Mouse (Mus musculus) adrenal gland (tissue): ENCODE results near the gene Zfp280b.
"Not testable (repeated sequence)": the region's sequence is repeated elsewhere in the genome, so short reads cannot be mapped to it uniquely, and the experiment has no call there.

Source experiments
- intact Hi-C: fragments of 180-260 bp; cut with DNase I; formaldehyde crosslinking; loops from one replicate; pipeline ENCODE4 v1.15.1; 2025
- long read RNA-seq, 2 experiments: library from polyadenylated mRNA; unstranded; transcript quantifications; one replicate each; pipeline ENCODE4 v2.0.0; 2020; ENCODE audit warnings: borderline replicate concordance in 1 of 2; ENCODE audit not compliant: insufficient replicate concordance in 1 of 2

The Zfp280b gene
- long read RNA-seq, experiment 1, partial matches to known transcripts, result 0 of 3 reads
- long read RNA-seq, experiment 1, other reads (novel, unspliced or antisense), result 3 of 3 reads
- long read RNA-seq, experiment 2, full-length matches to known transcripts, result 1 of 2 reads
- long read RNA-seq, experiment 2, partial matches to known transcripts, result 0 of 2 reads
- long read RNA-seq, experiment 2, other reads (novel, unspliced or antisense), result 1 of 2 reads

- intact Hi-C loops, result no loop called here
Observed at GRCm38 (mm10) chr10:76032402-76033118, at the start of gene Zfp280b. Gene Zfp280b, plus strand, starts transcription at chr10:76032650.

- intact Hi-C loops, result no loop called here
Observed at GRCm38 (mm10) chr10:75990430-75991042, 41.9 kb upstream of the Zfp280b start.

GRCm38 (mm10) chr10:75993616-75994240 lies 38.7 kb upstream of the Zfp280b start:
- intact Hi-C loops, result no loop called here

- intact Hi-C loops, result not testable (repeated sequence)
Observed at GRCm38 (mm10) chr10:75994531-75995210, 37.8 kb upstream of the Zfp280b start.

GRCm38 (mm10) chr10:75995463-75995862 lies 37.0 kb upstream of the Zfp280b start:
- intact Hi-C loops, result no loop called here

- intact Hi-C loops, result no loop called here
Observed at GRCm38 (mm10) chr10:75996315-75996714, 36.1 kb upstream of the Zfp280b start.

GRCm38 (mm10) chr10:76001160-76001559 lies 31.3 kb upstream of the Zfp280b start:
- intact Hi-C loops, result no loop called here

- intact Hi-C loops, result no loop called here
Observed at GRCm38 (mm10) chr10:76002101-76002521, 30.3 kb upstream of the Zfp280b start.

- intact Hi-C loops, result no loop called here
Observed at GRCm38 (mm10) chr10:76002615-76003014, 29.8 kb upstream of the Zfp280b start.

- intact Hi-C loops, result no loop called here
Observed at GRCm38 (mm10) chr10:76003221-76003620, 29.2 kb upstream of the Zfp280b start.

- intact Hi-C loops, result no loop called here
Observed at GRCm38 (mm10) chr10:76006385-76006784, 26.1 kb upstream of the Zfp280b start.

GRCm38 (mm10) chr10:76009812-76010211 lies 22.6 kb upstream of the Zfp280b start:
- intact Hi-C loops, result no loop called here

GRCm38 (mm10) chr10:76012922-76013321 lies 19.5 kb upstream of the Zfp280b start:
- intact Hi-C loops, result no loop called here

GRCm38 (mm10) chr10:76016886-76017285 lies 15.6 kb upstream of the Zfp280b start:
- intact Hi-C loops, result no loop called here

- intact Hi-C loops, result no loop called here
Observed at GRCm38 (mm10) chr10:76021728-76022127, 10.7 kb upstream of the Zfp280b start.

- intact Hi-C loops, result no loop called here
Observed at GRCm38 (mm10) chr10:76023921-76024320, 8.5 kb upstream of the Zfp280b start.

GRCm38 (mm10) chr10:76025470-76026190 lies 6.8 kb upstream of the Zfp280b start:
- intact Hi-C loops, result no loop called here

- intact Hi-C loops, result no loop called here
Observed at GRCm38 (mm10) chr10:76027127-76028015, 5.1 kb upstream of the Zfp280b start.

GRCm38 (mm10) chr10:76028016-76028366 lies 4.5 kb upstream of the Zfp280b start:
- intact Hi-C loops, result no loop called here

GRCm38 (mm10) chr10:76028396-76028795 lies 4.1 kb upstream of the Zfp280b start:
- intact Hi-C loops, result no loop called here
